Mouse (Mus musculus) granulocyte monocyte progenitor cell, adult 5-6 weeks (primary cell): ENCODE measurements around the gene Fam181a. TPM values are rescaled to one million over a fixed set of nuclear protein-coding genes. Genes with fewer than 3 reads are reported as not detected.

Source experiments
- ATAC-seq: replicated peaks from 2 replicates; pipeline ENCODE4 v1.8.0; 2016; ENCODE audit warnings: mild to moderate bottlenecking, moderate TSS enrichment, inconsistent platforms; ENCODE audit not compliant: poor library complexity, severe bottlenecking
- total RNA-seq, 2 experiments: library from RNA; stranded (forward) in 1 of 2; stranded (reverse) in 1 of 2; fragments of 200-712, 200-1000 nt in 1 of 2; fragments of >200 nt in 1 of 2; fragmentation: Nextera tagmentation in 1 of 2; gene quantifications; 2 replicates each; pipeline ENCODE4 v1.2.3; 2014 to 2017

Gene Fam181a
- total RNA-seq, 2 experiments from 2014 or later, result not detected

DNA sequence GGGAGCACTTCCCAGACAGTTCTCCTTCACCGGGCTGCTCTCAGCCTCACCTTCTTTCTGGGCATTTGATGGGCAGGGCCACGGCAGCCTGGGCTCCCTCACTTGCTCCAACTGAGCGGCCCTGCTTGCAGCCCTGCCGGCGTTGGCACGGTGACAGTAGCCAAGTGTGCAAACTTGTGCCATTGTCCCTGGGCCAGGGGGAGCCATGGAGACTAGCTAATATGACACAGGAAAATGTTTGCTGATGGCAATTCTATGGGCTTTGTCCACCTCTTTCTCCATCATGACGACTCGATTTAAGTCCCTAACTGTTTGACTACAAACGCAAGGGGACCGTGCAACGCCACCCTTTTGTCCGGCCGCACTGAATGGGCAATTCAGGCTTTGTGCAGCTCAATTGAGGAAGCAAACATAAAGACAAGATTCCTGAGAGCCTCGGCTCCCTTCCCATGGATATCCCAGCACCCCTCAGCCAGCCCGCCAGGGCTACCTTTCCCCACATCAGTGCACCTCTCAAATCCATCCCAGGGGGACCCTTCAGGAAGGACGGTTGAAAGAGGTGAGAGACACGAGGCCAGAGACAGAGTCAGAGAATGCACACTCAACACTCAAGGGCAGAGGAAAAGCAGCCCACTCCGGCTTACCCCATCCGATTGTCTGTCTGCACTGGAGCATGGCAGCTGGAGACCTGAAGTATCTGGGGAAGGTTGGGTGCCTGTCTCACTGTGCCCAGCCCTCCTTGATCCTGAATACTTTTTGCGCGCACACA is 3.3 kb downstream of the Fam181a start:
- ATAC-seq, result no peak

DNA sequence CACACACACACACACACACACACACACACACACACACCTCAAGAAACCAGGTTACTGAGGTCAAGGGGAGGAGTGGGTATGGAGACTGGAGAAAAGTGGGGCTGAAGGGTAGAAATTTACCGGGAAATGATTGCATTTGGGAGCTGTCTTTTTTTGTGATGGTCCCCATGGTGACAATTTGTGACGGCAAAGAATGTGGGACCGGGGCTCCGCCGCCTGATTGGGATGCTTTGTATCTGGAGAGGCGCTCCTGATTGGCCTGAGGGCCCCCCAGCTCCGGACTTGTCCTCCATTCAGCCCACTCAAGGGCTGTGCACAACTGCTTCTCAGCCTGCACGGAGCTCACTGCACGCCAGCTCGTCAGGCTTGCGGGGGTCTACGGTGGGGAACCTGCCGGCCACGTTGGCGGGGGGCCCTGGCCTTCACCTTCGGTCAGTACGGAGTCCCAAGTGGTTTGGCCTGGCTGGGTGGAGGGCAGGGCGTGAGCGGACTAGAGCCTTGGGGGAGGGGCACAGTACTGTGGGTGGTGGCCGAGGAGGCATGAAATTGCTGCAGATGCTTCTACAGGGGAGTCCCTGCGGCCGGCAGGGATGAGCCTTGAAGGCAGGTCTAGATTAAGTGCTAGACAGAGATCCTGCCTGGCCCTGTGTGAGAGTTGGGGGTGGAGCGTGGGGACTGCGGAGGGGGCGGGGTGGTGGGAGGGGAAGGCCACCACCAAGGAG is 4.0 kb downstream of the Fam181a start:
- ATAC-seq, result no peak

DNA sequence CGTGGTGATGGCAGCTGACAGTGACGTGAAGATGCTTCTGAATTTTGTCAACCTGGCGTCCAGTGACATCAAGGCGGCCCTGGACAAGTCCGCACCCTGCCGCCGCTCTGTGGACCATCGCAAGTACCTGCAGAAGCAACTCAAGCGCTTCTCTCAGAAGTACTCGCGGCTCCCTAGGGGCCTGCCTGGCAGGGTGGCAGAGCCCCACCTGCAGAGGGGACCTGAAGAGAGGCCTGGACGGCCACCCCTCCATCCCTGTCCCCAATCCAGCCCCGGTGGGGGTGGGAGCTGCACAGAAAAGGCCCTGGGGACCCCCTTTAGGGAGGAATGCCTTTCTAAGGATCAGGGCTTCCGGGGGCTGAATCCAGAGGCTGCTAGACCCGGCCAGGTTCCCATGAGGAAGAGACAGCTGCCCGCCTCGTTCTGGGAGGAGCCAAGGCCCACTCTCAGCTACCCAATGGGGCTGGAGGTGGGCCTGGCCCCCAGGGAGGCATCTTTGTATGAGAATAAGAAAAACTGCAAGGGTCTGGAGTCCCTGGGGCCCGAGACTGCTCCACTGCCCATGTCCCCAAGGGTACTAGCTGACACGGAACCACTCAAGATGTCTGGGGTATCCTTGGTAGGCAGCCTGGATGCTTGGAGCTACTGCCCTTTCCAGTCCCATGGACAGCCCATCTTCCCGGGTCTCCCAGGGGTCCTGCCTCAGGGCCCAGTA is 5.2 kb downstream of the Fam181a start:
- no peak for ATAC-seq

GRCm38 (mm10) chr12:103322801-103323200 is 12.0 kb downstream of the Fam181a start:
- ATAC-seq, result peak; percentile 49; the same call in 1 of the 2 replicates

DNA sequence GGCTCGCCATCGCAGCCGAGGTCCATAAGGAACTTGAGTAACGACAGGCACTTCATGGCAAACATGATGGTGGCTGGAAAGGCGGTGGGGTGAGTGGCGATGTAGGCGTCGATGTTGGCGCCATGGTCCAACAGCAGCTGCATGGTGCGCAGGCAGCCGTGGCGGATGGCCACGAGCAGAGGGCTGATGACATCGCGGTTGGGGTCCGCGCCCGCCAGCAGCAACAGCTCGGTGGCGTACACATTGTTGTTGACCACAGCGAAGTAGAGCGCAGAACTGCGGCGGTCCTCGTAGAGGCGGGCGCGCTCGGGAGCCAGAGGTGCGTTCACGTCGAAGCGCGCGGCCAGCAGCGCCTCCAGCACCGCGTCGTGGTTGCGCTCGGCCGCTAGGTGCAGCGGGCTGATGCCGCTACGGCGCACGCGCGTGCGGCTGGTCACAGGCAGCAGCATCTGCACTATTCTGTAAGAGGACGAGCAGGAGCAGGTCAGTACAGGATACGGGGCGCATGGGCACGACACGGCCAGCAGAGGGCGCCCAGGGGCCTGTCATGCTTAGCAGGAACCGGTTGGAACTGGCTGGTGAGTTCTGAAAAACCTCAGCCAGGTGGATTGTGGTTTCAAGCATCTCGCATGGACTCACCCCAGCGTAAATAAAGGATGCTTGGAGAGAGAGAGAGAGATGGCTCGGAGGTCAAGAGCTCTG is 14.5 kb downstream of the Fam181a start:
- ATAC-seq, result peak; percentile 90

- ATAC-seq, result peak; percentile 18; the same call in 1 of the 2 replicates
Observed at GRCm38 (mm10) chr12:103326569-103326968, 15.8 kb downstream of the Fam181a start.

- ATAC-seq, result no peak
Observed at GRCm38 (mm10) chr12:103327107-103327506, 16.3 kb downstream of the Fam181a start.

- no peak for ATAC-seq
Observed at GRCm38 (mm10) chr12:103328448-103329191, 17.8 kb downstream of the Fam181a start.

GRCm38 (mm10) chr12:103331491-103331890 is 20.7 kb downstream of the Fam181a start:
- ATAC-seq, result no peak

- peak; percentile 89 for ATAC-seq
Observed at GRCm38 (mm10) chr12:103332879-103333278, 22.1 kb downstream of the Fam181a start.

GRCm38 (mm10) chr12:103333426-103333825 is 22.7 kb downstream of the Fam181a start:
- no peak for ATAC-seq

- ATAC-seq, result no peak
Observed at GRCm38 (mm10) chr12:103336766-103337165, 26.0 kb downstream of the Fam181a start.

DNA sequence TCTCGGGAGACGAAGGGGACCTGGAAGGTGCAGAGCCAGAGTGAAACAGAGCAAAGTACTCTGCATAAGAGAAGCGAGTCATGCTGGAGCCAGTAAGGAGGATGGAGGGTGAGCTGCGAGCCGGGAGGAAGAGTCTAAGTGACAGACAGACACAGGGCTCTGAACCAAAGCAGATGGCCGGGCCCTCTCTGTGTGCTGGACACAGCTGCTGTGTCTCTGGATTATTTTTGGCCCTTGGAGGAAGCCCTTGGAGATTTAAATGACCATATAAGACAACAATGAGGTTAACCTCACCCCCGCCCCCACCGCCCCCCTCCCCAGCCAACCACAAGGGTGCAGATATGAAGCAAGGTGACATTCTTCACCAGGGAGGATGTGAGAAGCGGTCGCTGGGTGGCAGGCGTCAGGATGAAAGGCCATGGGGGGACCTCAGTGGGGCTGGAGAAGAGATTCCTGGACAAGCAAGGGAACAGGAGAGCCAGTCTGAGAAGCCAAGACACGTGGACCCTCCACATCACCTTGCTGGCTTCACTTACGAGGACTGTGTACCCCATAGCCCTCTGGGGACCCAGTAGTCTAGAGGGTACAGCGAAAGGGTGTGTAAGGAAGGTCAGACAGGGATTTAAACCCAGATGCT is 27.5 kb downstream of the Fam181a start:
- peak; percentile 26 for ATAC-seq

DNA sequence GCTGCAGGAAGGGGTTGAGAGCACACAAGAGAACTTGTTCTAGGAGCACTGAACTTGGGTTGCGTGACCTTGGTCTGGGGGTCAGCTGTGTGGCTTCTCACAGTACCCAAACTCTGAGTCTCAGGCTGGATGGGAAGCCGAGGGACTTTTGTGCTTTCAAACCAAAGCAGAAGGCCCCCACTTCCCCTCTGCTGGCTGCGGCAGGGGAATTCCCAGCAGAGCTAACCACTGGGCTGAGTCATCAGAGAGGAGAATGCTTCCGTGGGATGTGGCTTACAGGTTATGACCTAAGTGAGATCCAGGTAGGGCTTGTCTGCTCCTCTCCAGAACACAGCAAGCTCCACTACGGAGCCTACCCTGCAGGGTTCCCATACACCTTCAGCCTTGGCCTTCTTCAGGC is 30.4 kb downstream of the Fam181a start:
- peak; percentile 59 for ATAC-seq

DNA sequence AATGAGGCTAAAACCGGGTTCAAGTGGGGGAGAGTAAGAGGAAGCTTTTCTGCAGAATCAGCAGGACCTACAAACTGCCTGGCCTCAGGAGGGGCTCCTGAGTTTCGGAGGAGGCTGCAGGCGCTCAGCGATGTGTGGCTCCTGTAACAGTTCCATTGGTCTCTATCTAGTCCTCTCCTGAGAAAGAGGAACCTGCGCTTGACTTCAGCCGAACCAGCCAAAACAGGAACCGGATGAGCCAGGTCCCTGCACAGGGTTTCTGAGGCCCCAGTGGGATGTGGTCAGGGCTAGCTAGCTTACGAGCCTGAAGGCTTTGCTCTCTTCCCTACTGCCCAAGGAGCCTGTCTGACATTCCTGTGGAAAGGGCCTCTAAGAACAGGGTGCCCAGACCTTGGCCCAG is 32.7 kb downstream of the Fam181a start:
- ATAC-seq, result peak; percentile 86

DNA sequence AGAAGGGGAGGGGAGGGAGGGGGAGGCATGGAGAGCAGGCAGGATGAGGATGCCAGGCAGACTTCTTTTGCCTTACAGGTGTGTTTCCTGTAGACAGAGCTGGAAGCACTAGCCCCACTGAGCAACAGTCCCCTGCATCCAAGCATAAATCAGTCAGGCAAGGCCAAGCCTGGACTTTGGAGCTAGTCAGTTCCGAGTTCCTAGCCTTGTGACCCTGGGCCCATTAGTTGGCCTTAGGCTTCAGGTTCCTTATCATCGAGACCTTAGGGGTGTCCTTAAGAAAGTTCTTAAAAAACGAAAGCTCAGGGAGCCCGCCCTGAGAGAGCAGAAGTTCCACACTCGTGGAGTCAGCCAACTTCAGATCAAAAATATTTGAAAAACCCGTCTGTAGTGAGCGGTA is 34.2 kb downstream of the Fam181a start:
- ATAC-seq, result no peak

- no peak for ATAC-seq
Observed at GRCm38 (mm10) chr12:103346945-103347344, 36.2 kb downstream of the Fam181a start.

GRCm38 (mm10) chr12:103347406-103347805 is 36.6 kb downstream of the Fam181a start:
- no peak for ATAC-seq

DNA sequence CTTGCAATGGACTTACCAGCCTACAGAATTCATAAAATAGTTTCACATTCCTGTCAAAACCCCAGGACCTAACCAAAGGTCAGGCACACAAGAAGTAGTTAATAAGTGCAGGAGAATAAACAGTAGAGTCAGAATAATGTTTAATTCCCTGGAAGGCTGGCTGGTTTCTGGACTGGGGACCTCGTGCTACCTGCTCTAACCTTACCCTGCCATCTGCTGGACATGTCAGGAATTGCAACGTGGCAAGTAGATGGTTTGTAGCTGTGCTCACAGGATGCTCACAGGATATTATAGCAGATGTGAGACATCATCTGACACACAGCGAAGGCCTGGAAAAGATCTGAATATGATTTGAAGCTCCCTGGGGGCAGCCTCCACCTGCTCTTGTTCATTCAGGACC is 37.7 kb downstream of the Fam181a start:
- ATAC-seq, result peak; percentile 68
